Mouse (Mus musculus) ovary, adult 18-20 months (tissue): ENCODE measurements around the gene BC017158.
A peak's percentile ranks its signal among the peaks of the same experiment; 100 is the strongest.

Experiments used
- DNase-seq: peaks from one replicate; pipeline ENCODE4 v3.0.0; 2022; ENCODE audit warnings: low spot score, mixed read lengths

Gene BC017158

DNA sequence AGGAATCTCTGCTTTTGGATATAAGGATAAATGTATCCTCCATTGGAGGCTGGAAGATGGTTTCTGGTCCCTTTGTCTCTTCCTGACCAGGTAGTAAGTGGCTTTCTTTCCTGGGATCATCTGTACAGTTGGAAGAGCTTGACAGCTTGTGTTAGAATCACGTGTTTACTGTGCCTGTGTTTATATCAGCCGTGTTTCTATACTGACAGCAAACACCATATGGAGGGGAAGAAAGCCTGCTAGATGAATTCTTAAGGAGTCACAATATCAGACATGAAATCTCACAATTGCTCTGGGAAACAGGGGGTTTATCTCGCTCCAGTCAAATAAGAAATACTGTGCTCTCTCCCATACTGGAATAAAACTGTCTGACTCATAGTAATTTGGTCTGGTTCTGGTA, 11.2 kb upstream of the BC017158 start:
- no peak for DNase-seq

DNA sequence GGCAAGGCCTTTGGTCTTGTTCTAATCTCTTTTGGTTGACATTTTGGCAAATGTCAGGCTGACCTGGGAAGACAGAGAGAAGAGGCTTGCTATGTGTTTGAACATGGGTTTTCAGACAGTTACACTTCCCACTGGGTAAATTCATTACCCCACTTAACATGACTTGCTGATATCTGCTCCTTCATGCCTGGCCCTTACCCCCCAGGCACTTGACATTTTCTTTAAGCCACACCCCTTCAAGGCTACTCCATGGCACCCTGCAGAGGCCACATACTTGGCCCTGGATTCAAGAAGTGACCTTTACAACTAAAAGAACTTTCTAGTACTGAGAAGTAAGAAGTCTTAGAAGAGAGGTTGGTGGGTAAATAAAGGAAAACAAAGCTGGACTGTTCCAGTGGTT, 9.9 kb upstream of the BC017158 start:
- DNase-seq, result no peak

DNA sequence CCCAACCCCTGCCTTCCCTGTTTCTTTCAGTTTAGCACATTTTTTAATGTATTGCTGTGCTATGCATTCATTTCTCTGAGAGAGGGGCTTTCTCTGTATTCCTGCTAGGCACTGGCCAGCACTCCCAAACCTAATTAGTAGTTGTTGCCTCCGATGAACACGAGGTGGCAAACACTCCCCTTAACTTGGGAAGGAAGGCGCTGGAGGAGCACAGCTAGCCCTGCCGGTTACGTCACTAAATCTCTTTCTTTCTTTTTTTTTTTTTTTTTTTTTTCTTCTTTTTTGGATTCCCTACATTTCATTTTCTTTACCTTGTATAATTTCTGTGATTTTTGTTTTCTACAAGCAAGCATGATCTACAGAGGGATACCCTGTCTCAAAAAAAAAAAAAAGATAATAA, 6.9 kb upstream of the BC017158 start:
- DNase-seq, result peak; percentile 32

DNA sequence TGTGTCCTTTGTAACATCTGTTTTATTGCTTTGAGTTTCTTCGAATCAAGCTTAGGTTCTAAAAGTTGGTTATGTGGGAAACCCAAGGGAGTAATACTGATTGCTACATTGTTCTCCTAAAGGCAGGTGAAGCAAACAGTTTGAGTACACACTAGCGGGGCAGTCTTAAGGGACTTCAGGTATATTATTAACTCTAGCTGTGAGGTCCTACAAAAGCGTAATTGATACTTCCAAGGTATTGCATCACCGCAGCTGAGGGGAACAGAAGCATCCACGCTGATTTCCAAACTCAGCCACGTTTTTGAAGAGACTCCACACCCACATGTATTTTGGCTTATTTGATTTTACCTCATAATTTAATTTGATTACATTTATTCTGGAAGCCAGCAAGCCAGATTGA, 6.2 kb upstream of the BC017158 start:
- no peak for DNase-seq

DNA sequence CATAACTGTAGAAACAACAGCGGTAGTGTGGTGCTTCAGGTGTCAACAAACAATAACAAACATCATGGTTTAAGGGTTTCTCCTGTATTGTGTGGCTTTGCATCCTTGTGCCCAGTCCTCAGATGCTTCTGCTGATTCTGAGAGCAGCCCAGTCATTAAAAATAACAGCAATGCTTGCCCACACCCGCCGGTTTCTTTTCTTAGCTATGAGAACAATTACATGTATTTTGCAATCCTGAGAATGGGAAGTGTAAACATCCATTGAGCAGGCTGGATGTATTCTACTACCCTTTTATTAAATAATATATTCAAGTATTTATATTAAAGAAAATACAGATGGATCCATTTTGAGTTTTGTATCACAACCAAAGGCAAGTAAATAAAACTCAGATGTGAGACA, 4.2 kb upstream of the BC017158 start:
- DNase-seq, result no peak

DNA sequence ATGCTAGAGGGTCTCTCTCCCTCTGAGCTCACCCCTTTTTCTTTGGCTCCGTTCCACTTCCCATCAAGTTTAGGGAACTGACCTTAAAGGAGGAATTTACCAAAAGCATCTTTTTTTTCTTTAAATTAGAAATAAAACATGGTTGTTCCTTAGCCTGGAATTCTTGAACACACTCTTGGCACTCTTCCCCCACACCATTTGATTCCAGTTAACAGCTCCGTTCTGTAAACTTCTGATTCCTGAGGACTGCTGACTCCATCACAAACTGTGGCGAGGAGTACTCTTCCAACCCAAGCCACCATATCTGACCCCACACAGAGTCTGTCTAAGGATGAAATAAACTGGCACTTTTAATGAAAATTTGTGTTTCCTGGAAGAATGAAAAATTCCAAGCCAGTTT, 3.0 kb upstream of the BC017158 start:
- DNase-seq, result no peak

DNA sequence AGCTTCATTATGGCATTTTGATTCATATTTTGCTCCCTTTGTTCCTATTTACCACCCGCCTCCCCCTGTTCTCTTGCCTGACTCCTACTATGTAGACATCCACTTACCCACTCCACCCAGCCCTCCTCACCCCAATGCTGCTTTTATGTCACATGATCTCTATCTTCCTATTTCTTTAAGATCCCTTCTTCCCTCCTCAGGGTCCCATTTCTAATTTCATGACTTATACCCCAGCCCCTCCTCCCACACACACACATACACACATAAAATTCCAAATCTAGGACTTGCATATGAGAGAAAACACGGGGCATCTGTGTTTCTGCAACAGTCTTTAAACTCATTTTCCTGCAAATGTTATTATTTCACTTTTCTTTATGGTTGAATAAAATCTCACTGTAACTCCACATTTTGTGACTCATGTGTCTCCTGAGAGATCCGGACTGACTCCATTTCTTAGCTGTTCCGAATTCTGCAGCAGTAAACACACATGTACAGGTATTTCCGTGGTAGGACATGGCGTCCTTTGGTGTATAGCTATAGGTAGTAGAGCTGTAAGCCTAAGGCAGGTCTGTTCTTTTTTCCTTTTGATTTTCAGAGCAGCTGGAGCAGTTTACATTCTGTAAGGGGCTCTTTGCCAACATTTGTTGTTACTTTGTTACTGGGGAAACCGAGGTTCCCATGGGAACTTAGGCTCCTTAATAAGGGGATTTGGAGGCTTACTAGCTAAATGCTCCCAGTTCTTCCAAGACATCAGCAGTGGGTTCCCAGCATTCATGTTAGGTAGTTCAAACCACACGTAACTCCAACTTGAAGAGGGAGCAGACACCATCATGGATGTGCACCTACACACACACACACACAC, 742 bp upstream of the BC017158 start:
- DNase-seq, result no peak

DNA sequence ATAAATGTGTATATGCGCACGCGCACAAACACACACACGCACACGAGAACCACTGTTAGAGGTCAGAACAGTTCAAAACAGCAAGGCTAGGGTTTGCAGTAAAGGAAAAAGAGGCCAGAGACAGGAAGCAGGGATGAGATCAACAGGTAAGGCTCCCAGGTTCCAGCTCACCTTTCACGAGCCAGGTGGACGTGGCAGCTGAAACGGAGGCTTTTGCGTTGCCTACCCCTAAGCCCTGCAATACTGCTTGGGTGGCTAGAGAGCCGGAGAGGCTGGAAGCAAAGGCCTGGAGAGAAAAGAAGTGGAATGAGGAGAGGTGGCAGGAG, 716 bp downstream of the BC017158 start:
- no peak for DNase-seq

DNA sequence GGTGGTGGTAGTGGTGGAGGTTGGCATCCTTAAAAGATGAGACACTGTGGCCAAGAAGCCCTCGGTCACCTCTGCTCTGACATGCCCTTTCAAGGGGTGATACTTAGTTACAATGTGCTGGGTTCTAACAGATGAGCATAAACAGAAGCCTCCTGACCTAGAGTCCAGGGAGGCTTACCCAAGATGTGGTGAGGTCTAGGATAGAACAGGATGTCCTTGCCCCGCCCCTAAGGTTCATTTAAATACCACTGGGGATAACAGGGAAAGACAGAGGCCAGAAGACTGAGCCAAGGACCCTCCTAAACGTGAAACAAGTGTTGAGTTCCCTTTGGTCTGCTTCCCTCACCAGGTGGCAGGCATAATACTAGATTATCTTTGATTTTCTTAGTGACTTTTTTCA, 1.5 kb downstream of the BC017158 start:
- no peak for DNase-seq

DNA sequence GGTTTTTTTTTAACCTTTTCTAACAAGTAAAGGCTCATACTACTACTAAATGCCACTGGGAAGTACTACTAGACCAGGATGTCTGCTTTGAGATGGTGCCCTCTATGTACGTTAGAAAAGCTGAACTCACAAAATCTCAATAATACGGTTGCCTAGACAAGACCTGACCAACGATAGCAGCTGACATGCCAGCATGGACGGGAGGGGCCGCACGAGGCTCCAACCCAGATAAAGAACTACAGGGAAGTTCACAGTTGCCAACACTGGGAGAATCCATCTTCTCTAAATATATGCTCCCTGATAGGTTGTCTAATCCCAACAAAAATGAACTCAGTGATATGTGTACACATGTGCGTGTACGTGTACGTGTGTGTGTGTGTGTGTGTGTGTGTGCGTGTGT, 3.2 kb downstream of the BC017158 start:
- DNase-seq, result no peak

DNA sequence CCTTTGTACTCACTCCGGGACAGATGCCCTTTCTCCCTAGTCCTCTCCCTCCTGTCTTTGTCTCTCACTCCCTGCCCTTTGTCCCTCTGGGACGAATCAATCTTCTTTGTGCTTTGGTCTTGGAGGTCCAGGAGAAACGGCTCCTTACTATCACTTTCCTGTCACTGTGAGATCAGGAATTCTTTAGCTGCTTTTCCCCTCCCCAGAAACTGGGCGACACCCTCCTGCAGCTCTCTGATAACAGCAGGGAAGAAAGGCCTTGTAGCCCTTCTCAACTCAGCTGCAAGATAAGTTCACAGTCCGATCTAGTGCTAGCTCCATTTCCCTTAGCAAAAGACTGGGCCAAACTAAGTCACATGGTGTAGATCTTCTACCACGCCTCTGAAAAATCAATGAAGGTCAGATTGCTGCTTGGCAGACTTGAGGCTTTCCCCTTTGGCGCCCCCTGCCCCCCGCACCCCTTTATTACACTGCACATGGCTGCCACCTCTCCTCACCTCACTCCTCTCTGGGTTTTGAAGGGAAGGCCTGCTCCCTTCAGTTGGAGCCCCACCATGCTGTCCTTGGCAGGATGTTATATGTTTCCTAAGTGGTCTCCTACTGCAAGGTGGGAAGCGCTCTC, 8.9 kb downstream of the BC017158 start:
- DNase-seq, result peak; percentile 50

DNA sequence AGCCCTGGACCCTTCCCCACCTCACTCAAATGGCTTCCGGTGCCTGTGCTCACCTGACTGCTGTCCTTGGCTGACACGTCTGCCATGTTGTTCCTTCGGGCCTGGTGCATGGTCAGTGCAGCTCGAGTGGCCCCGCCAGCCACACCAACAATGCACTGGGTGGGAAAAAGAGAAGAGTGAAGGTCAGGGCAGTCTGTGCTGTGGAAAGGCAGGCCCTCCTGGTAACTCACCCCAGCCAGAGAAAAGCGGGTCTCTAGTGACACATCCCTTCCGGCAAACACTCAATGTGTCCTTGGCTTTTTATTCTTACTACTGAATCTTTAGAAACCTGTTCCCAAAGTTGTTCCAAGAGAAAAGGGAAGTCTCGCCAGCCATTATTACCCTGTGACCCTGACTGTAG, 12.9 kb downstream of the BC017158 start:
- DNase-seq, result no peak

DNA sequence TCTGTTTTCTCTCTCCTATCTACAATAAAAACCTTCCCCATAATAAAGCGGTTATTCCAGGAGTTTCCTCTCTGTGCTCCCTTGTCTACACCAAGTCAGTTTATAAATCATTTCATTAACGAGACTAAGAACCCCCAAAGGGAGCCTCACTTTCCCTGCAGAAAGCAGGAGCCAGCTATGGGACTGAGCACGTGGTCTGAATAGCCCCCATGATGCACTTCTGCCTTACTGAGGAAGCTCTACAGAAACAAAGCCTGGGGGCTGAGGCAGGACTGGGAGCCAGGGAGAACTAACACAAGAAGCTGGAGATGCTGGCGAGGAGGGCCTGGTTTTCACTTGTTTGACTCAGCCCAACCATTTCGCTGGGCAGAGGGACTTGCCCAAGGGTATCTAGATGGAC, 13.9 kb downstream of the BC017158 start:
- DNase-seq, result no peak

DNA sequence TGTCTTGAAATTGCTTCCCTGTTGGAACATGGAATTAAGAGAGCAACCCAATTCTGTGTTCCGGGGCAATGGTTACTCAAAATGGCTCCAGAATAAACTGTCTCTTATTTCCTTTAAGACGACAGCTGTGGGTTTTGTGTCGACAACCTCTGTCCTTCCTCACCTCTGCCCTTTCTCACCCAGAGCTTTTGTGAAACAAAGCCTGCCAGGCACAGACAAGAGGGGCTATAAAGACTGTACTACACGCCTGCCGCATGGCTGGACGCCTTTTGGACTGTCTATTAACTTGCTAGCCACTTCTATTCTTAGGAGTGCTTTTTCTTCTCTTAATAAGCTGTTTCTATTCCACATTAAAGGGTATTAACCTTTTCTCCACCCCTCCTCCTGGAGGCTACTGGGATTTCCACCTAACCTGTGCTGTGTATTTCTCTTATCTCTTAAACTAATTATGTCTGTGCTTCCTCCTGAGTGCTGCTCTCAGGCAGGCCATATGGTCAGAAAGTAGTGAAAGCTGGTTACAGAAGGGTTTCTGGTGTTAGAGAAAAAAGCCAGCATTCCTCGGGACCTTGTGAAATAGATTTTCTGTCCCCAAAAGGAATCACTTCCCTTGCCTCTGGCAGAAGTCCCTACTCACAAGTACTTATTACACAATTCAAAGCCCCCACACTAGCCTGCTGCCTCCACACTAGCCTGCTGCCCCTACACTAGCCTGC, 15.3 kb downstream of the BC017158 start:
- DNase-seq, result no peak

DNA sequence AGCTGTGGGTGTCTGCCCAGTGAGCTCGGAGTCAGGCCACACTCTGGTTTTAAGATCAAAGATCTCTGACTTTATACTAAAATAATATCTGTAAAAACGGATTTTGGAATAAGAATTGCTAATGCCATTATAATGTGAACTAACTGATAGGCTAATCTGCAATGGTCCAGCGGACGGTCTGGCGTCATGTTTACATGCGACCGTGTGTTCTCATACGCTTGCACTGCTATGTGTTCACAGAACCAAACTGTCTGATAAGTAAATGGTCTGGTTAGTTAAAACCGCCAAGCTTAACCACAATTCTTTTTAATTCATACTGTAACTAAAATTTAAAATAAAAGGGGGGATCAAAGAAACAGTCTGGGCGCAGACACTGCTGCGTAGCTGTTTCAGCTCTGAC, 16.2 kb downstream of the BC017158 start:
- no peak for DNase-seq

DNA sequence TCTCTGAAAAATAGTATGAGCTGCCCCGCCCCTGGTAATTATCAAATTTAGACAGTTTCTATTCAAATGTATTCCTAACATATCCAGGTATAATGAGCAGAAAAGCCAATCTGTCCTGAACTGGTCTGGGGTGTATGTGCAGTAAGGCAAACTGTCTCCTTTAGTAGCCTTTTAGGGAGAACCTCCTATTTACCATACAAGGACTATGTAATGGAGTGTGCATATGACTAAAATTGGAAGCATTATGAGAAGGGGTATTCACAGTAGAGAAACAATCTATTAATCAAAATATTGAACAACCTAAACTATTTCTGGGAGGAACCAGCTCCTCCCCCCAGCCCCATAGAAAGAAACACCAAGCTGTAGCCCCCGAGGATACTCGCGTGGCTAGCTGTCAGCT, 18.2 kb downstream of the BC017158 start:
- no peak for DNase-seq

DNA sequence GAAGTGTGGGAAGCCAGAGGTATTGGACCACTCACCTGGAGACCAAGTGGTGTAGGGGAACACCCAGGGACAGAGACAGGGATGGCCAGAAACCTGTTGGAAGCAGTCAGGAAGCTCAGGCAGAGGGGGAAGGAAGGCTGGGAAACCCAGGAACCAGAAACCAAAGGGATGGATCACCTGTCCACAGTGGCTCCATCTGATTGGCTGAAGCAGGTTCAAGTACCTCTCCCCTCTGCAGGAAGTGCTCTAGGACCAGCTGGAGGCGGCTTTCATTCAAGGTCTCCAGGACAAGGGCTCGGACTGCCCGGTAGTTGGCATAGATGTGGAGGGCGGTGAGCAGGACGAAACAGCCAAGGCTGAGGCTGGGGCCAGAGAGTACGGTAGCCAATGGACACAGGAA, 21.9 kb downstream of the BC017158 start:
- no peak for DNase-seq

DNA sequence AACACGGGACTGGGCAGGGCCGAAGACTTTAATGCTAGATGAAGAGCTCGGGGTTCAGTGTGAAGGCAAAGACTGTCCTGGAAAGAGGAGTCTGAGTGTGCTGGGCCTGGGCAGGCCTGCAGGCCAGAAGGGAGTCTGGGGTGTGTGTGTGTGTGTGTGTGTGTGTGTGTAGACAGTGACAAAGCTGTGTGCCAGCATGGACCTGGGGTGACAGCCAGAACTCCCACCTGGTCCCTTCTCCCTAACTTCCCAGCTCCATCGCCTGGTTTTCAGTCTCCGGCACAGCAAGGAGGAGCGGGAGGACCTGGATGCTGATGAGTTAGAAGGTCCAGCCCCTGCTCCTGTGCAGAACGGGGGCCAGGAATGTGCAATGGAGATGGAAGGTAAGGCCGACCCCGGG, 26.5 kb downstream of the BC017158 start:
- DNase-seq, result no peak

DNA sequence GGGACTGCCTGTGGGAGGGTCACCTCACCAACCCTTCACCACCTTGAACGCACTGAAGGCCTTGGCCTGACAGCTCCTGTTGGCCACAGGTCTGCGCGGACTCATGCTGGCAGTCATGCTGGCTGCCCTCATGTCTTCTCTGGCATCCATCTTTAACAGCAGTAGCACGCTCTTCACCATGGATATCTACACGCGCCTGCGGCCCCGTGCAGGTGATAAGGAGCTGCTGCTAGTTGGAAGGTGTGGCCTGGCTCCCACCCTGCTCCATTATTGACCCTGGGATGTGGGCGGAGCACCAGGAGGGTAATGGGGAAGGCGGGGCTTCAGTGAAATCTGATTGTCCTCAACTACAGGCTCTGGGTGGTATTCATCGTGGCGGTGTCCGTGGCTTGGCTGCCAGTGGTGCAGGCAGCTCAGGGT, 27.5 kb downstream of the BC017158 start:
- no peak for DNase-seq

DNA sequence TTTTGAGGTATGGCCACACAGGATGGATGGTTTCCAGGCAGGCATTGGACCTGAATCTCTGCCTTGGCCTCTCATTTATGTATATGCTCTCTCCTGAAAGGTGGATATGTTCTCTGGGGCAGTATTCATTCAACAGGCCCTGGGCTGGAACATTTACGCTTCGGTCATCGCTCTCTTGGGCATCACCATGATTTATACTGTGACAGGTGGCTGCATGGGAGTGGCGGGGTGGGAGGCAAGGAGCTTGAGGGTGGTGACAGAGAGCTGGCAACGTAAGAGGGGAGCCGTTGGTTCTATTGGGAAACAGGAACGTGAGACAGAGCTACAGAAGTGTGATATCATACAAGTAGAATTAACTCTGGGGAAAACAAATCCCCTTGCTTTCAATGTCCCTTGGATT, 30.2 kb downstream of the BC017158 start:
- DNase-seq, result no peak

DNA sequence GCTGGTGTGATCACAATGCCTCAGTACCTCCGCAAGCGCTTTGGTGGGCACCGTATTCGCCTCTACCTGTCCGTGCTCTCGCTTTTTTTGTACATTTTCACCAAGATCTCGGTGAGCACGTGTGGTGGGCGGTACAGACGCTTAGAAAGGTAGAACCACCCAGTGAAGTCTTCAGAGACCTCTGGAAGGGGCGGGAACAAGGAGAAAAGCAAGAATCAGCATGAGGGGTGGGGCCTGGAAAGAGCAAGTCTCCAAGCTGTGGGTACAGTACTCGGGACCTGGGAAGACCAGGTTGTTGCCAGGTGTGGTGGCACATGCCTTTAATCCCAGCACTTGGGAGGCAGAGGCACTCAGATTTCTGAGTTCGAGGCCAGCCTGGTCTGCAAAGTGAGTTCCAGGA, 30.6 kb downstream of the BC017158 start:
- no peak for DNase-seq

DNA sequence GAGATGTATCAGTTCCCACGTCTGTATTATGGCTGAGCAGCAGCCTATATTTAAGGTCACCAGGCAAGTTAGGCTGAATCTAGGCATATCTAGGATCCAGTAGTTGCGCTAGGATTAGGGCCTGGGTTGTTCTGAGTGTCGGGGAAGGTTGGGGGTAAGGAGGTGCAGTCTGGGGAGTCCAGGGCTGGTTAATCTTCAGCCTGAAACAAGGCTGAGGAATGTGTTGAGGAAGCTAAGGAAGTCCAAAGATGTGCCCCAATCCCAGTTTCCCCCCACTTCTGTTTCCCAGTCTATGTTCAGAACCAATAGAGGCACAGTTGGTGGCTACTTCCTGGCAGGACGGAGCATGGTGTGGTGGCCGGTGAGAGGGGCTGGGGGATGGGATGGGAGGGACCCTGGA, 31.9 kb downstream of the BC017158 start:
- no peak for DNase-seq

DNA sequence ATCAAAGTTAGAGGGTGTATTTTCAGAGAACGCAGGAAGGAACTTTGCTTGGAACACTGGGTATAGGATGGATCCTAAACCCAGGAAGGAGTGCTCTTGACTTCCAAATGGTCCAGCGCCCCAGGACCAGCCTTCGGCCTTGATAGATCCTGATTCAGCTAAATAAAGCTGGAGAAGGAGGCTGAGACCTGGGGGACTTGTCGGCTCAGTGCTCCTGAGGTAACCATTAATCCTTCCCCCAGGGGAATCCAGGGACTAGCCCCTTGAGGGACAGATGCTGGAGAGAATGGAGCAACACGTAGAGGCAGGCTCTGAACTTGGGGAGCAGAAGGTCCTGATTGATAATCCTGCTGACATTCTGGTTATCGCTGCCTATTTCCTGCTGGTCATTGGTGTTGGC, 32.6 kb downstream of the BC017158 start, which contains the start of gene Slc5a2:
TSS of gene Slc5a2 (plus strand) at position 247 of the 400 bp plus-strand sequence.
- no peak for DNase-seq
